Mouse (Mus musculus) lung, embryonic 14.5 days (tissue): ENCODE data around the gene Fbxo34. TPM values are rescaled to one million over a fixed set of nuclear protein-coding genes. Genes with fewer than 3 reads are reported as not detected.
"Not testable (repeated sequence)": the region's sequence is repeated elsewhere in the genome, so short reads cannot be mapped to it uniquely, and the experiment has no call there.

ENCODE experiments used
- ATAC-seq: fragments of 200-750 bp; cut with Nextera tagmentation; 2 replicates; pipeline ENCODE4 v1.8.0; 2017; ENCODE audit warnings: mild to moderate bottlenecking, moderate TSS enrichment, moderate library complexity; ENCODE audit not compliant: insufficient read depth
- DNase-seq: peaks from one replicate; pipeline ENCODE4 v3.0.0-alpha.2; 2015
- H3K27ac ChIP-seq: fragments of 300-500 bp; sonication (generic); 2 replicates; pipeline ENCODE4 v1.5.1; 2014; ENCODE audit warnings: low read depth, mild to moderate bottlenecking, moderate library complexity
- H3K27me3 ChIP-seq: fragments of 300-500 bp; sonication (generic); 2 replicates; pipeline ENCODE4 v1.6.1; 2014; ENCODE audit warnings: low read length, control low read depth; ENCODE audit not compliant: insufficient read depth
- H3K36me3 ChIP-seq: fragments of 300-500 bp; sonication (generic); 2 replicates; pipeline ENCODE4 v1.6.1; 2014; ENCODE audit warnings: control low read depth; ENCODE audit not compliant: insufficient read depth
- H3K4me1 ChIP-seq: fragments of 300-500 bp; sonication (generic); 2 replicates; pipeline ENCODE4 v1.6.1; 2014; ENCODE audit warnings: antibody characterized with exemption, control low read depth; ENCODE audit not compliant: insufficient read depth
- H3K4me2 ChIP-seq: fragments of 300-500 bp; sonication (generic); 2 replicates; pipeline ENCODE4 v1.6.1; 2014; ENCODE audit warnings: mild to moderate bottlenecking
- H3K4me3 ChIP-seq: fragments of 300-500 bp; sonication (generic); 2 replicates; pipeline ENCODE4 v1.5.1; 2014; ENCODE audit warnings: low read depth, low read length
- H3K9ac ChIP-seq: fragments of 300-500 bp; sonication (generic); 2 replicates; pipeline ENCODE4 v1.6.1; 2014
- H3K9me3 ChIP-seq: fragments of 300-500 bp; sonication (generic); 2 replicates; pipeline ENCODE4 v1.6.1; 2016; ENCODE audit warnings: low read depth, low read length, control low read depth
- CTCF ChIP-seq: IDR thresholded peaks from 2 replicates; pipeline ENCODE4 v1.5.1; 2016; ENCODE audit warnings: antibody characterized with exemption, low read depth
- WGBS: fragments of 180-500 bp; shearing (Covaris S2); extraction: QIAGEN DNeasy Blood & Tissue Kit; methylation state at CpG from one replicate; pipeline ENCODE4 v1.1.7; 2014; 5-methylcytosine and 5-hydroxymethylcytosine counted together
- polyA plus RNA-seq: library from polyadenylated mRNA; unstranded; fragments of >200 nt; fragmentation: Nextera tagmentation; extraction: Ambion mirVana; gene quantifications from 2 replicates; pipeline ENCODE4 v1.2.1, GENCODE M21; 2014

Gene Fbxo34
- polyA plus RNA-seq, 1 experiment from 2014 or later: 23.5 TPM

DNA sequence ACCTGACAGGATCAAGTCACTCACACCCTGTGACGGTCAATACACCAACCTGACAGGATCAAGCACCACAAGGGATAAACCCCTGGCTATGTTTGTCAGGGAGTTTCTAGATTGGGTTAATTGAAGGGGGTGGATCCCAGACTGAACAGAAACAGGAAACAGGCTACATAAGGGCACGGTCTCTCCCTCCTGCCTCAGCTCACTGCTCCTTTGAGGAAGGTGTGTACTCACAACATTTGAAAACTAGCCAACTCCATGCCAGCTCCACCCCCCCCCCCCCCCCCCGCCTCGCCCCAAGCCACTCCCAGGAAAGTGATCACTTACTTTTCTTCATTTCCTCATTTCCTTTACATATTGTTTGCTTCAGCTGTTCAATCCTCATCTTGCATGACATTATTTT lies 104.0 kb downstream of the Fbxo34 start:
- WGBS: 85% methylated on average over 4 of the region's 4 CpGs
- no peak for DNase-seq
- H3K4me2 ChIP-seq: no peak overlapping the region
- H3K9ac ChIP-seq: no peak overlapping the region
- H3K4me1 ChIP-seq: no peaks in the 10 kb centered on the region
- H3K27me3 ChIP-seq: no peaks in the 10 kb centered on the region
- no peak overlapping the region for H3K4me3 ChIP-seq
- H3K27ac ChIP-seq: no peak overlapping the region
- ATAC-seq: no peak
- no peak for TF ChIP-seq CTCF
- H3K36me3 ChIP-seq: peaks cover 24% of the 10 kb centered on the region
- no peaks in the 10 kb centered on the region for H3K9me3 ChIP-seq

DNA sequence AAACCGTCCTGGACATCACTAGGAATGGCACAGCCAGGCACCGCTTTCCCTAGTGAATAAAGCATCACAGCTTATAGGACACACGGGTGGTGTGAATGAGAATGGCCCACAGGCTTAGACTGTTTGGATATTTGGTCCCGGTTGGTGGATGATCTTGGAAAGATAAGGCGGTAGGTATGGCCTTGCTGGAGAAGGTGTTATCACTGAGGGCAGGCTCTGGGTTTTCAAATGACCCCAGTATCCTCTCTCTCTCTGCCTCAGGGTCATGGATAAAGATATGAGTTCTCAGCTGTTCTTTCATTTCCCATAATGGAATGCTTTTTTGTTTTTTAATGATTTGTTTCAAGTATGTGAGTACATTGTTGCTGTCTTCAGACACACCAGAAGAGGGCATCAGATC lies 105.0 kb downstream of the Fbxo34 start:
- Histone ChIP-seq H3K9me3 (no peaks in the 10 kb centered on the region), H3K36me3 (peaks cover 24% of the 10 kb centered on the region), H3K4me1 (no peaks in the 10 kb centered on the region), H3K4me3 (no peak overlapping the region), H3K4me2 (no peak overlapping the region), H3K27me3 (no peaks in the 10 kb centered on the region), H3K9ac (no peak overlapping the region), H3K27ac (no peak overlapping the region)
- DNase-seq (no peak), ATAC-seq (no peak)
- TF ChIP-seq CTCF: no peak
- 94% methylated on average over 5 of the region's 5 CpGs for WGBS

DNA sequence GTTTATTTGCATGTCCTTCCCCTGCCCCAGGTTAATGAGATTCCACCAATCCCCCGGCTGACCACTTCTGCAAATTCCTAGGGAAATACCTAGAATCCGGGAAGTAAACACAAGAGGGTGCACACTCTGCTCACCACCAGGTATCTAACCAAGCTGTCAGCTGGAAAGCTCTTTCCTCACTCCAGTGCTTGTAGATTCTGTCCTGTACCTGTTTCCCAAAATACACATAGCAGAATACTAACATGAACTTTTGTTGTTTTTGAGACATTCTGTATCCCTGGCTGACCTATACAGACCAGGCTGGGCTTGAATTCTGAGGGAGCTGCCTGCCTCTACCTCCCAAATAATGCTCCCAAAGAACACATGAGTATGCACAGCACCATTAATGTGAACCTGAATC lies 110.5 kb downstream of the Fbxo34 start:
- Histone ChIP-seq H3K4me3 (no peak overlapping the region), H3K27ac (no peak overlapping the region), H3K9me3 (no peaks in the 10 kb centered on the region), H3K36me3 (peaks cover 9% of the 10 kb centered on the region; the same call in 1 of the 2 replicates), H3K4me2 (no peak overlapping the region), H3K4me1 (no peaks in the 10 kb centered on the region), H3K27me3 (no peaks in the 10 kb centered on the region), H3K9ac (no peak overlapping the region)
- DNase-seq: no peak
- ATAC-seq: no peak
- WGBS: 70% methylated on average over 2 of the region's 2 CpGs
- TF ChIP-seq CTCF: no peak

DNA sequence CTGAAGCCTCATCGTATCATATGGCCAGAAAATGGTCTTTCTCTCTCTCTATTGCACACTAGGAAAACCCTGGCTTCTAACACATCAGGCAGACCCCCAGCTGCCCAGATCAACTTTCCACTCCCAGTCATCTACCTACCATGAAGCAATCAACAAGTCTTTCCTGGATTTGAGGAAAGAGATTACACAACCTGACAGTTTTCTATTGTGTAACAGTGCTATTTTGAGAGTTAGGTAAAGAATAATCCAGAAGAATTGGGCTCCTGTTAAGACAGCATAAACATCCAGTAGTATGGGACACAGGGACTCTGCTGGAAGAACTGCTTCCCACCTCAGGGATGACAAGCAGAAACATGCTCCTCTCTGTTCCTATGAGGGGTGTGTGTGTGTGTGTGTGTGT lies 112.3 kb downstream of the Fbxo34 start:
- Histone ChIP-seq H3K9me3 (no peaks in the 10 kb centered on the region), H3K36me3 (no peaks in the 10 kb centered on the region; the same call in 1 of the 2 replicates), H3K27ac (no peak overlapping the region), H3K9ac (no peak overlapping the region), H3K4me1 (0 out of 2 replicates have a peak, but pooled peaks cover under 1% of the 10 kb centered on the region), H3K4me3 (no peak overlapping the region), H3K4me2 (no peak overlapping the region), H3K27me3 (no peaks in the 10 kb centered on the region)
- DNase-seq (no peak), ATAC-seq (no peak)
- TF ChIP-seq CTCF: no peak
- 89% methylated on average over 1 of the region's 1 CpGs for WGBS

DNA sequence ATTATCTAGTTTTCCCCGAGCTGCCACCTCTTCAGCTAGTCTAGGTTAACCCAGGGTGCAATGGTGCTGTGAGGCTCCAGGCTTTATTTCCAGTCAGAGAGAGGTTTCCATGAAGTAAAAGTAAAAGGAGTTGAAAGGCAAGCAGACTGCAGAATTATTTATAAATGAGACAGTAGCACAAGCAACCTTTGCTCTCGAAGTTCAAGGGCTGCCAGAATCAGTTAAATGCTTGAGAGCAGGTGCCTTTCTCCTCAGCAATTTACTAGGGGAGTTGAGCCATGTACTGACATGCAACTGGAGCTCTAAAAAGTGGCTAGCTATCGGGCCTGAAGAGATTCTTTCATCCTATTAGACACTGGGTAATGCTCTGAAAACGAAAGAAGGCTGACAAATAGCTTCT lies 112.9 kb downstream of the Fbxo34 start:
- Histone ChIP-seq H3K27me3 (no peaks in the 10 kb centered on the region), H3K4me1 (0 out of 2 replicates have a peak, but pooled peaks cover 3% of the 10 kb centered on the region), H3K9me3 (no peaks in the 10 kb centered on the region), H3K4me3 (no peak overlapping the region), H3K4me2 (no peak overlapping the region), H3K27ac (no peak overlapping the region), H3K36me3 (no peaks in the 10 kb centered on the region; the same call in 1 of the 2 replicates), H3K9ac (no peak overlapping the region)
- ATAC-seq (no peak), DNase-seq (no peak)
- TF ChIP-seq CTCF: no peak
- WGBS: 74% methylated on average over 4 of the region's 4 CpGs

DNA sequence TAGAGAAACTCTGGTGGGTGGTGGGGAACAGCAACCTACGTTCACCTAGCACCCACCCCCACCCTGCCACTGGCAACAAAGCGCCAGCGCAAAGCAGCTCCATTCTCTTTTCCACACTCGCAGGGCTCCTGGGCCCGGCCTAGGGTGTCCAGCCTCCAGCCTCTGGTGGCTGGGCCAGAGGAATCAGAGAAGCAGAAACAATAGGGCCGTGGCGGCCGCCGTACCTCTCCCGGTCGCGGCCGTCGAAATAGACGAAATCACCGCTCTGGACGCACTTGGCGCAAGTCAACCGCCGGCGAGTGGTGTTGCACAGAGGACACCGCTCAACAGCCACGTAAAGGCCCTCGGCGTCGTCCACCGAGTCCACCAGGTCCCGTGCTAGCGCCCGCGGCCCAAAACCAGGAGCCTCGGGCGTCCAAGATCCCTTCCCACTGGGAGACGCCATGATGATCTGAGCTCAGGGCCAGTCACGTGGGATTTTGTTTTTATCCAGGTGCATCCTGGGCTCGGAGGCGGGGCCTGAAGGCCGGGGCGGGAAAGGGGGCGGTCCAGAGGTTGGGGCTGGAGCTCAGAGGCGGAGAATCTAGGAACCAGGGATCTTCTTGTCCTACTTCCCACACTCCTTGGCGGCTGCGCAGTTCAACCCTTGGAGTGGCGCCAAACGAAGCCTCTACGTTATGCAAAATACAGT lies 117.9 kb downstream of the Fbxo34 start:
- no peaks in the 10 kb centered on the region for H3K27me3 ChIP-seq
- ATAC-seq: peak; percentile 99
- DNase-seq: peak; percentile 98
- H3K4me2 ChIP-seq: peak overlapping the region; percentile 91
- no peak overlapping the region for H3K27ac ChIP-seq
- no peaks in the 10 kb centered on the region for H3K36me3 ChIP-seq
- 0 out of 2 replicates have a peak, but pooled peaks cover 3% of the 10 kb centered on the region for H3K4me1 ChIP-seq
- peak overlapping the region; percentile 88 for H3K4me3 ChIP-seq
- TF ChIP-seq CTCF: no peak
- H3K9me3 ChIP-seq: no peaks in the 10 kb centered on the region
- H3K9ac ChIP-seq: peak overlapping the region; percentile 80
- WGBS: 1% methylated on average over 46 of the region's 46 CpGs

DNA sequence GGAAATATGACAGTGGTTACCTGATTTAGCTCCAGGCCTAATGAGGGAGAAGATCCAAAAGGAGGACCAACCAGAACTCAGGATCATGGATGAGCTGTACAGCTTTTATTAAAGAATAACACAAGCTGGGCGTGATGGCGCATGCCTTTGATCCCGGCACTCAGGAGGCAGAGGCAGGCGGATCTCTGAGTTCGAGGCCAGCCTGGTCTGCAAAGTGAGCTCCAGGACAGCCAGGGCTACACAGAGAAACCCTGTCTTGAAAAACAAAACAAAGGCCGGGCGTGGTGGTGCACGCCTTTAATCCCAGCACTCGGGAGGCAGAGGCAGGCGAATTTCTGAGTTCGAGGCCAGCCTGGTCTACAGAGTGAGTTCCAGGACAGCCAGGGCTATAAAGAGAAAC lies 120.3 kb downstream of the Fbxo34 start, which contains the start of gene Atg14:
TSS of gene Atg14 (minus strand) at position 101 of the 400 bp plus-strand sequence.
- DNase-seq, H3K4me2 ChIP-seq, H3K4me3 ChIP-seq, H3K27me3 ChIP-seq, H3K36me3 ChIP-seq, H3K9ac ChIP-seq, H3K9me3 ChIP-seq, ATAC-seq, H3K27ac ChIP-seq, H3K4me1 ChIP-seq: not testable (repeated sequence)
- 87% methylated on average over 11 of the region's 11 CpGs for WGBS
